10 mouse cellular contexts compared by ENCODE assay signal in the genomic region with DNA sequence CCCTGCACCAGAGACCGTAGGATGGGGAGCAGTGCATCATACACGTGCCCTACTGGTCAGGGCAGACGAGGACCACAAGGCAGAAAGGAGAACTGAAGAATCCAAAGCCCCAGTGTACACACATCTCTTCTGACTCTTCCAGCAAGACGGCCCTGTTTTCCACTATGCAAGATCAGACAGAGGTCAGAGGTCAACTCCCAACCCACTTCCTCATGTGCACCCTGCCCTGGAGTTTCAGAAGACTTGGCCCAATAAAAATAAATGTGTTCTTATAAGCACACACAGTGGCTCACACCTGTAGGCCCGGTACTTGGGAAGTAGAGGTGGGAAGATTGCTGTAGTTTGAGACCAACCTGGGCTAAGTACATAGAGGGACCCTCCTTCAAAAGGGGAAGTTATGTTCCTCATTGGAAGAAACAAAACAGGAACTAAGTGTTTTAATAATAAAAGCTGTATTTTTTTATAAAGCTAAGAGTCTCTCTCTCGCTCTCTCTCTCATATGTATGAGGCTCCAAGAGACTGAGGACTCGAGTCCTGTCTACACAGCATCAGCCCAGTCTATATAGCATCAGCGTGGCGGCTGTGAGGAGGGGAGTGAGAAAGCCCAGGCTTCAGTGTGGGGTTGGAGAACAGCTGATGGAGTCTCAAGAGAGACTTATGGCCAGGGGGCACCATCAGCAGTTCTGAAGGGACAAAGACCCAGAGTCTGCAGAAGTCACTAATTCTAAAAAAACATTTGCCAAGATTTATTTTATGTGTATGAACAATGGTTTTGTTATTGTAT. TPM values are rescaled to one million over a fixed set of nuclear protein-coding genes. Genes with fewer than 3 reads are reported as not detected.
DNase-seq lines count a peak whose midpoint lies in the region; ATAC-seq lines count a peak whose summit lies in the region.
"Had no signal": no experiment of that assay in that cellular context is flagged by ENCODE, and none has a peak within 500 bp of the region (broad histone marks: within the 10 kb centered on the region; RNA-seq: fewer than 3 reads in every experiment).

No protein-coding gene starts in this region.

- H3K4me2 ChIP-seq in heart, embryonic 12.5 days = no peak overlapping the region
- H3K4me2 ChIP-seq in hindbrain, embryonic 15.5 days = peak overlapping the region; percentile 64
- peak overlapping the region; percentile 65; the same call in 1 of the 2 replicates for H3K4me2 ChIP-seq in midbrain, embryonic 12.5 days (replicated peaks)

- peaks cover under 1% of the 10 kb centered on the region; the same call in 1 of the 2 replicates for H3K27me3 ChIP-seq in heart, embryonic 12.5 days (replicated peaks)
- peaks cover 1% of the 10 kb centered on the region for H3K27me3 ChIP-seq in hindbrain, embryonic 15.5 days
- H3K27me3 ChIP-seq in midbrain, embryonic 12.5 days = peaks cover under 1% of the 10 kb centered on the region

- peaks cover 19% of the 10 kb centered on the region for H3K36me3 ChIP-seq in heart, embryonic 12.5 days
- H3K36me3 ChIP-seq in hindbrain, embryonic 15.5 days = peaks cover 6% of the 10 kb centered on the region
- H3K36me3 ChIP-seq in midbrain, embryonic 12.5 days = peaks cover 4% of the 10 kb centered on the region; the same call in 1 of the 2 replicates

- H3K4me3 ChIP-seq in heart, embryonic 12.5 days = no peak overlapping the region
- no peak overlapping the region for H3K4me3 ChIP-seq in hindbrain, embryonic 15.5 days
- no peak overlapping the region for H3K4me3 ChIP-seq in midbrain, embryonic 12.5 days

- no peaks in the 10 kb centered on the region for H3K9me3 ChIP-seq in heart, embryonic 12.5 days (replicated peaks)
- no peaks in the 10 kb centered on the region for H3K9me3 ChIP-seq in hindbrain, embryonic 15.5 days
- no peaks in the 10 kb centered on the region for H3K9me3 ChIP-seq in midbrain, embryonic 12.5 days

- 85% methylated on average over 9 of the region's 9 CpGs for WGBS in heart, embryonic 12.5 days
- 89% methylated on average over 9 of the region's 9 CpGs for WGBS in hindbrain, embryonic 15.5 days
- 92% methylated on average over 9 of the region's 9 CpGs for WGBS in midbrain, embryonic 12.5 days

- ATAC-seq in heart, embryonic 12.5 days (ENCODE audit: insufficient number of reproducible peaks, low FRiP score) = no peak
- ATAC-seq in hindbrain, embryonic 15.5 days (ENCODE audit: low FRiP score, low read depth) = no peak
- ATAC-seq in midbrain, embryonic 12.5 days (ENCODE audit: low FRiP score, low read depth) = no peak

- H3K27ac ChIP-seq in heart, embryonic 12.5 days (ENCODE audit: poor library complexity, severe bottlenecking) = no peak overlapping the region
- H3K27ac ChIP-seq in hindbrain, embryonic 15.5 days (replicated peaks) = no peak overlapping the region
- no peak overlapping the region for H3K27ac ChIP-seq in midbrain, embryonic 12.5 days (replicated peaks)

- H3K4me1 ChIP-seq in heart, embryonic 12.5 days (replicated peaks) = peaks cover 11% of the 10 kb centered on the region
- H3K4me1 ChIP-seq in hindbrain, embryonic 15.5 days (replicated peaks) = peaks cover 20% of the 10 kb centered on the region
- peaks cover 16% of the 10 kb centered on the region for H3K4me1 ChIP-seq in midbrain, embryonic 12.5 days

- peak; percentile 96 for DNase-seq in heart, adult 11 months
- DNase-seq in CD4-positive helper T cell, adult 2 months (ENCODE audit: low read depth, low spot score) = peak; percentile 36
- no peak for DNase-seq in frontal cortex, postnatal 25 days (ENCODE audit: low spot score in 2 of 2)
- DNase-seq in gastrocnemius, postnatal 10 days = no peak
- DNase-seq in adrenal gland, adult 18-20 months (ENCODE audit: low spot score in 2 of 2) = no peak
- DNase-seq: cerebellum, postnatal 10 days; layer of hippocampus, adult 9-11 months had no signal

- no peak overlapping the region for H3K9ac ChIP-seq in heart, embryonic 12.5 days
- H3K9ac ChIP-seq in hindbrain, embryonic 15.5 days = peak overlapping the region; percentile 11; the same call in 1 of the 2 replicates
- 0 out of 2 replicates have a peak overlapping the region, but pooled peaks have one; percentile 24 for H3K9ac ChIP-seq in midbrain, embryonic 12.5 days (replicated peaks)

RNA-seq across cellular contexts. Expression of a gene that starts 1.7 kb away (rescaled TPM):
- 22.6 and 24.0 TPM in 2 replicates for polyA plus RNA-seq in heart, embryonic 12.5 days (2016; fragmentation: Nextera tagmentation; extraction: Ambion mirVana)
- polyA plus RNA-seq in hindbrain, embryonic 15.5 days (2015; fragmentation: Nextera tagmentation; extraction: Ambion mirVana) = 45.6 and 49.2 TPM in 2 replicates
- polyA plus RNA-seq in midbrain, embryonic 12.5 days (2016; fragmentation: Nextera tagmentation; extraction: Ambion mirVana) = 37.6 and 39.2 TPM in 2 replicates
- 10 to 100 TPM in 1 of 2 experiments, 1 to 10 TPM in 1; 7.6 to 11.0 TPM for total RNA-seq in gastrocnemius, postnatal 10 days (2021)
- 10 to 100 TPM; 17.0 to 18.0 TPM for total RNA-seq in adrenal gland, adult 18-20 months (2021)

RNA-seq across cellular contexts. Expression of a gene that starts 5.8 kb away (rescaled TPM):
- 1.9 and 2.9 TPM in 2 replicates for polyA plus RNA-seq in heart, embryonic 12.5 days (2016; fragmentation: Nextera tagmentation; extraction: Ambion mirVana)
- 0.77 and 0.90 TPM in 2 replicates for polyA plus RNA-seq in hindbrain, embryonic 15.5 days (2015; fragmentation: Nextera tagmentation; extraction: Ambion mirVana)
- polyA plus RNA-seq in midbrain, embryonic 12.5 days (2016; fragmentation: Nextera tagmentation; extraction: Ambion mirVana) = 0.21 and 0.33 TPM in 2 replicates
- total RNA-seq in gastrocnemius, postnatal 10 days (2021) = 1 to 10 TPM in 1 of 2 experiments, under 1 TPM in 1; 0.52 to 1.6 TPM
- total RNA-seq in adrenal gland, adult 18-20 months (2021) = 1 to 10 TPM; 2.8 to 2.9 TPM

RNA-seq across cellular contexts. Expression of a gene that starts 6.3 kb away (rescaled TPM):
- 6.1 and 8.6 TPM in 2 replicates for polyA plus RNA-seq in heart, embryonic 12.5 days (2016; fragmentation: Nextera tagmentation; extraction: Ambion mirVana)
- 5.2 and 6.1 TPM in 2 replicates for polyA plus RNA-seq in hindbrain, embryonic 15.5 days (2015; fragmentation: Nextera tagmentation; extraction: Ambion mirVana)
- 1.6 and 1.7 TPM in 2 replicates for polyA plus RNA-seq in midbrain, embryonic 12.5 days (2016; fragmentation: Nextera tagmentation; extraction: Ambion mirVana)
- 1 to 10 TPM; 3.4 to 5.1 TPM for total RNA-seq in gastrocnemius, postnatal 10 days (2021)
- total RNA-seq in adrenal gland, adult 18-20 months (2021) = 10 to 100 TPM; 11.3 to 18.3 TPM

RNA-seq across cellular contexts. Expression of a gene that starts 21.0 kb away (rescaled TPM):
- 13.5 TPM in 2 replicates for polyA plus RNA-seq in heart, embryonic 12.5 days (2016; fragmentation: Nextera tagmentation; extraction: Ambion mirVana)
- polyA plus RNA-seq in hindbrain, embryonic 15.5 days (2015; fragmentation: Nextera tagmentation; extraction: Ambion mirVana) = 50.3 and 57.5 TPM in 2 replicates
- 37.0 and 41.1 TPM in 2 replicates for polyA plus RNA-seq in midbrain, embryonic 12.5 days (2016; fragmentation: Nextera tagmentation; extraction: Ambion mirVana)
- 10 to 100 TPM; 11.0 TPM for total RNA-seq in gastrocnemius, postnatal 10 days (2021)
- total RNA-seq in adrenal gland, adult 18-20 months (2021) = 10 to 100 TPM; 21.4 to 25.4 TPM

RNA-seq across cellular contexts. Expression of a gene that starts 43.6 kb away (rescaled TPM):
- 28.4 and 29.3 TPM in 2 replicates for polyA plus RNA-seq in heart, embryonic 12.5 days (2016; fragmentation: Nextera tagmentation; extraction: Ambion mirVana)
- 30.7 and 33.6 TPM in 2 replicates for polyA plus RNA-seq in hindbrain, embryonic 15.5 days (2015; fragmentation: Nextera tagmentation; extraction: Ambion mirVana)
- 40.0 and 40.3 TPM in 2 replicates for polyA plus RNA-seq in midbrain, embryonic 12.5 days (2016; fragmentation: Nextera tagmentation; extraction: Ambion mirVana)
- total RNA-seq in gastrocnemius, postnatal 10 days (2021) = 10 to 100 TPM; 20.2 to 21.4 TPM
- 10 to 100 TPM; 17.3 to 21.3 TPM for total RNA-seq in adrenal gland, adult 18-20 months (2021)

Comparison
In these comparisons a context has a peak if more than half of its experiments do, and no peak if none do; other contexts are left out.
1. DNase-seq: peak in heart, adult 11 months (single experiment) and CD4-positive helper T cell, adult 2 months (single experiment); none in frontal cortex, postnatal 25 days (0 of 2), gastrocnemius, postnatal 10 days (single experiment) and adrenal gland, adult 18-20 months (0 of 2).